Mouse (Mus musculus): ENCODE measurements around the gene Ppdpf. TPM values are rescaled to one million over a fixed set of nuclear protein-coding genes. Genes with fewer than 3 reads are reported as not detected.
"Not testable (repeated sequence)": the region's sequence is repeated elsewhere in the genome, so short reads cannot be mapped to it uniquely, and the experiment has no call there.

Ppdpf gene
- total RNA-seq, 2 experiments from 2014 or later, result 55.7 to 87.9 TPM

- ATAC-seq (ENCODE audit: poor library complexity, severe bottlenecking), result no peak
These were observed 28.6 kb upstream of the Ppdpf start for GRCm38 (mm10) chr2:181158471-181158870.

GRCm38 (mm10) chr2:181159091-181159514, 27.9 kb upstream of the Ppdpf start:
- no peak for ATAC-seq (ENCODE audit: poor library complexity, severe bottlenecking)

- no peak for ATAC-seq (ENCODE audit: poor library complexity, severe bottlenecking)
These were observed 27.3 kb upstream of the Ppdpf start for GRCm38 (mm10) chr2:181159771-181160170.

- no peak for ATAC-seq (ENCODE audit: poor library complexity, severe bottlenecking)
These were observed 26.2 kb upstream of the Ppdpf start for GRCm38 (mm10) chr2:181160821-181161220.

- no peak for ATAC-seq (ENCODE audit: poor library complexity, severe bottlenecking)
These were observed 20.6 kb upstream of the Ppdpf start for GRCm38 (mm10) chr2:181166469-181166868.

- no peak for ATAC-seq (ENCODE audit: poor library complexity, severe bottlenecking)
These were observed 12.4 kb upstream of the Ppdpf start for GRCm38 (mm10) chr2:181174646-181175045.

GRCm38 (mm10) chr2:181178015-181178414, 9.0 kb upstream of the Ppdpf start:
- no peak for ATAC-seq (ENCODE audit: poor library complexity, severe bottlenecking)

GRCm38 (mm10) chr2:181178471-181178870, 8.6 kb upstream of the Ppdpf start:
- no peak for ATAC-seq (ENCODE audit: poor library complexity, severe bottlenecking)

GRCm38 (mm10) chr2:181180898-181181297, 6.1 kb upstream of the Ppdpf start:
- no peak for ATAC-seq (ENCODE audit: poor library complexity, severe bottlenecking)

GRCm38 (mm10) chr2:181186635-181187034, 412 bp upstream of the Ppdpf start:
- peak; percentile 77 for ATAC-seq (ENCODE audit: poor library complexity, severe bottlenecking)

- ATAC-seq (ENCODE audit: poor library complexity, severe bottlenecking), result no peak
These were observed 1.6 kb downstream of the Ppdpf start for GRCm38 (mm10) chr2:181188681-181189080.

- ATAC-seq (ENCODE audit: poor library complexity, severe bottlenecking), result no peak
These were observed 2.3 kb downstream of the Ppdpf start for GRCm38 (mm10) chr2:181189321-181189720.

GRCm38 (mm10) chr2:181191385-181191784, 4.3 kb downstream of the Ppdpf start:
- ATAC-seq (ENCODE audit: poor library complexity, severe bottlenecking), result not testable (repeated sequence)

- no peak for ATAC-seq (ENCODE audit: poor library complexity, severe bottlenecking)
These were observed 4.9 kb downstream of the Ppdpf start for GRCm38 (mm10) chr2:181191936-181192335.

- peak; percentile 81 for ATAC-seq (ENCODE audit: poor library complexity, severe bottlenecking)
These were observed 6.0 kb downstream of the Ppdpf start for GRCm38 (mm10) chr2:181193044-181193443.

- ATAC-seq (ENCODE audit: poor library complexity, severe bottlenecking), result no peak
These were observed 9.7 kb downstream of the Ppdpf start for GRCm38 (mm10) chr2:181196628-181197300.

- ATAC-seq (ENCODE audit: poor library complexity, severe bottlenecking), result no peak
These were observed 14.6 kb downstream of the Ppdpf start for GRCm38 (mm10) chr2:181201606-181202005.

- ATAC-seq (ENCODE audit: poor library complexity, severe bottlenecking), result no peak
These were observed 15.4 kb downstream of the Ppdpf start, which contains the start of gene Ptk6 for GRCm38 (mm10) chr2:181202422-181202821. Gene Ptk6, minus strand, starts transcription at chr2:181202789.

- ATAC-seq (ENCODE audit: poor library complexity, severe bottlenecking), result no peak
These were observed 15.8 kb downstream of the Ppdpf start for GRCm38 (mm10) chr2:181202886-181203285.

- no peak for ATAC-seq (ENCODE audit: poor library complexity, severe bottlenecking)
These were observed 18.6 kb downstream of the Ppdpf start for GRCm38 (mm10) chr2:181205678-181206077.

- ATAC-seq (ENCODE audit: poor library complexity, severe bottlenecking), result no peak; the same call in 1 of the 2 replicates
These were observed 19.1 kb downstream of the Ppdpf start for GRCm38 (mm10) chr2:181206118-181206517.

- ATAC-seq (ENCODE audit: poor library complexity, severe bottlenecking), result peak; percentile 49
These were observed 25.5 kb downstream of the Ppdpf start for GRCm38 (mm10) chr2:181212389-181213020.
